Mouse (Mus musculus): ENCODE data around the gene Nhsl1.

Nhsl1 gene

GRCm38 (mm10) chr10:18493010-18493894 is 174.5 kb downstream of the Nhsl1 start:
- DNase-seq: no peak

GRCm38 (mm10) chr10:18494249-18494648 is 175.5 kb downstream of the Nhsl1 start:
- DNase-seq: no peak

GRCm38 (mm10) chr10:18497066-18497465 is 178.3 kb downstream of the Nhsl1 start:
- no peak for DNase-seq

GRCm38 (mm10) chr10:18501997-18502396 is 183.2 kb downstream of the Nhsl1 start:
- DNase-seq: no peak

- DNase-seq: no peak
Observed at GRCm38 (mm10) chr10:18505690-18506089, 186.9 kb downstream of the Nhsl1 start.

GRCm38 (mm10) chr10:18506501-18506946 is 187.7 kb downstream of the Nhsl1 start:
- peak; percentile 24 to 68 for DNase-seq

- no peak for DNase-seq
Observed at GRCm38 (mm10) chr10:18507869-18508473, 189.2 kb downstream of the Nhsl1 start.

- peak; percentile 58 to 81 for DNase-seq
Observed at GRCm38 (mm10) chr10:18508586-18508985, 189.8 kb downstream of the Nhsl1 start.

GRCm38 (mm10) chr10:18510663-18511062 is 191.9 kb downstream of the Nhsl1 start:
- no peak for DNase-seq

GRCm38 (mm10) chr10:18511496-18511895 is 192.7 kb downstream of the Nhsl1 start:
- DNase-seq: no peak

- DNase-seq: no peak
Observed at GRCm38 (mm10) chr10:18522556-18522955, 203.8 kb downstream of the Nhsl1 start.

- no peak for DNase-seq
Observed at GRCm38 (mm10) chr10:18525311-18525710, 206.5 kb downstream of the Nhsl1 start.

GRCm38 (mm10) chr10:18525726-18526125 is 206.9 kb downstream of the Nhsl1 start:
- DNase-seq: no peak

- DNase-seq: no peak
Observed at GRCm38 (mm10) chr10:18526184-18526850, 207.5 kb downstream of the Nhsl1 start.

- DNase-seq: peak; percentile 28 to 52
Observed at GRCm38 (mm10) chr10:18526851-18527675, 208.3 kb downstream of the Nhsl1 start.

GRCm38 (mm10) chr10:18527766-18528165 is 209.0 kb downstream of the Nhsl1 start:
- DNase-seq: peak; percentile 49 to 68

GRCm38 (mm10) chr10:18528475-18528874 is 209.7 kb downstream of the Nhsl1 start:
- DNase-seq: no peak

GRCm38 (mm10) chr10:18529177-18529576 is 210.4 kb downstream of the Nhsl1 start:
- no peak for DNase-seq

GRCm38 (mm10) chr10:18530161-18530560 is 211.4 kb downstream of the Nhsl1 start:
- DNase-seq: no peak

GRCm38 (mm10) chr10:18532293-18532692 is 213.5 kb downstream of the Nhsl1 start:
- no peak for DNase-seq

- no peak for DNase-seq
Observed at GRCm38 (mm10) chr10:18536889-18537288, 218.1 kb downstream of the Nhsl1 start.

GRCm38 (mm10) chr10:18545309-18545708 is 226.5 kb downstream of the Nhsl1 start:
- no peak for DNase-seq

Data from thymus, adult 18-20 months (tissue).